Mouse (Mus musculus) splenic B cell, adult 2 months (primary cell): Measurements from ENCODE around the gene Ankrd37.

Experiments
- DNase-seq: peaks from one replicate; pipeline ENCODE4 v3.0.0-alpha.2; 2011; ENCODE audit warnings: low read depth, low spot score
- H3K27me3 ChIP-seq: 2 replicates; pipeline ENCODE4 v1.6.1; 2012; ENCODE audit warnings: mild to moderate bottlenecking, low read length, moderate library complexity, mixed read lengths; ENCODE audit not compliant: control insufficient read depth, poor library complexity, insufficient read depth, severe bottlenecking
- H3K36me3 ChIP-seq: 2 replicates; pipeline ENCODE4 v1.6.1; 2012; ENCODE audit warnings: mild to moderate bottlenecking, low read length, moderate library complexity, mixed read lengths; ENCODE audit not compliant: control insufficient read depth, poor library complexity, insufficient read depth, severe bottlenecking

Gene Ankrd37

DNA sequence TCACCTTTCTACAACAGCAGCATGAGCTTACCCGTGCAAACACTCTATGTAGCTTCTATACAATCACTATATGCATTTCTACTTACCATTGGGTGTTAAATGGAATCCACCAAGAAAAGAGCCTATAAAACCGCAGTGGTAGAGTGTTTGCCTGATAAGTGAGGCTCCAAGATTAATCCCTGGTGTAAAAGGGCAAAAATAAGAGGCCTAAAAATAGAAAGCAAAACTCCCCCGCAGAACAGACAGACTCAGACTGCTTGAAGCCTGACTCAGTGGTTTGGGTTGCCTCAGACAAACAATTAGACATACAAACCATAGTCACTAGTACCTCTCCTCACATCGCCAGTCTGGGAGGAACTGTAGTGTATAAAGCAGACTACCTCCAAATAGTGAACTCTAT is at the start of gene Ankrd37:
Ankrd37 (minus strand) TSS at position 112 of the 400 bp plus-strand sequence.
- no peak for DNase-seq
- H3K36me3 ChIP-seq = no peaks in the 10 kb centered on the region

DNA sequence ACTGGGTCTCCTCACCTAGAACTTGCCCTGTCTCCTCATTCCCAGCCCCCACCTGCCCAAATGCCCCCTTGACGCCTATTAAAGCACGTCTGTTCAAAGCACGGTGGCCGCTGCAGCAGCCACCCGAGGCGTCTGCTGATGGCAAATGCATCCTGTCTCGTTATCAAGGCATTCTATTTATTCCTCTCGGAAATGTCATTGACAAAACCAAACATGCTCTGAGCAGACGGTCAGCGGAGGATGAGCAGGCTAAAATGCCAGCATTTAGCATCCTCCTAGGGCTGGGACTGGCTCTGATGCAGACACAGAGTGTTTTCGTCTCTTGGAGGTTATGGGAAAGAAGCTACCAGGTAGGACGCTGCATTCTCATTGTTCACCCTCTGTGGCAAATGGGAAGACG is 34.8 kb upstream of the Ankrd37 start:
- peaks cover 18% of the 10 kb centered on the region for H3K36me3 ChIP-seq
- no peaks in the 10 kb centered on the region for H3K27me3 ChIP-seq
- DNase-seq = no peak

More for the DNA sequence above, at the start of gene Ankrd37:
- H3K27me3 ChIP-seq = no peaks in the 10 kb centered on the region

DNA sequence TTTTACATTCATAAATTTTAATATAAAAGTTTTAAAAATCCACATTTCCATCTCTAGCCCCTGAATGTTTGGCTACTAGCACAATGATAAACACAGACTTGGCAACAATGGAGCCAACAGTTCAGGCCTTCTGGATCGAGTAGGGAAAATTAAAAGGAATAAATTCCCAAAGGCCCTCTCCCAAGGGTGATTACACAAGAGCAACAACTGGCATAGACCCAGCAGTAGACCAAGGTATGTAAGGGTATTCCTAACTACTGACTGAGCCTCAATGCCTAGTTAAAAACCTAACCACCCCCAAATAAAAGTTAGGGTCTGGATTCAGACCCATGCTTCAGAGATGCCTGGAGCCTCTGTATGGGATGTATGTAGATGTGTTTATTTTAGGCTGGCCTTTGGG is 34.2 kb upstream of the Ankrd37 start:
- Histone ChIP-seq H3K36me3 (peaks cover 21% of the 10 kb centered on the region), H3K27me3 (no peaks in the 10 kb centered on the region)
- DNase-seq = no peak

DNA sequence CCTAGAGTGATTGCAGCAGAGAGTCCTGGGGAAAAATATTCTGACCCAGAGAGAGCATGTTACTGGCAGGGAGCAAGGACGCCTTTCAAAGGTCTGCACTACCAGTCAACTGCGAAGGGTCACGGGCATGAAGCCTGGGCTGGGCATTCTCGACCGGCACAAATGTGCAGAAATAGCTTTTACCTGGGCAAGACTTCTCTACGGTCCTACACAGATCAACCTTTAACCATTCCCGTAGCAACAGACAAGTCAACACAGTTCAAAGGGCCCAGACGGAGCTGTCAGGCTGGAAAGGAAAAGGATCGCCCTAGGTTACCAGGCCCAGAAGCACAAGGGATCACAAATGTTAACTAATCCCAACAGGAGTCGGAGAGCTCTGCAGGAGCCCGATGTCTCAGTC is 30.7 kb upstream of the Ankrd37 start:
- Histone ChIP-seq H3K36me3 (peaks cover 20% of the 10 kb centered on the region), H3K27me3 (no peaks in the 10 kb centered on the region)
- no peak for DNase-seq

DNA sequence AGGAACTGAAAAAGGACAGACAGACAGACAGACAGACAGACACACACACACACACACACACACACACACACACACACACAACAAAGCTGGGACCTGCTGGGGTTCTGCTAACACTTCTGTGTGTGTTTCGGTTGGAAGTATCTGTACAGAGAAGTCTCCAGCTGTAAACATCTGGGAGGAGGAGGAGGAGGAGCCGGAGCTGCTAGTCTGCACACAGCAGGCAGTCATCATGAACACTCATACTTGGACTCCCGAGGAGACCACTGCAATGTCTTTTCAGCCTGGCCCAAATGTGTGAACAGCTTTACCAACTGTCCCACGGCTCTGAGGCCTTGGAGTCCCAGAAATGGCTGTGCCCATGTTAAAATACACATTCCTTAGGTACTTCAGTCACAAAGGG is 18.9 kb upstream of the Ankrd37 start:
- Histone ChIP-seq H3K27me3 (no peaks in the 10 kb centered on the region), H3K36me3 (peaks cover 2% of the 10 kb centered on the region; the same call in 1 of the 2 replicates)
- DNase-seq = no peak

DNA sequence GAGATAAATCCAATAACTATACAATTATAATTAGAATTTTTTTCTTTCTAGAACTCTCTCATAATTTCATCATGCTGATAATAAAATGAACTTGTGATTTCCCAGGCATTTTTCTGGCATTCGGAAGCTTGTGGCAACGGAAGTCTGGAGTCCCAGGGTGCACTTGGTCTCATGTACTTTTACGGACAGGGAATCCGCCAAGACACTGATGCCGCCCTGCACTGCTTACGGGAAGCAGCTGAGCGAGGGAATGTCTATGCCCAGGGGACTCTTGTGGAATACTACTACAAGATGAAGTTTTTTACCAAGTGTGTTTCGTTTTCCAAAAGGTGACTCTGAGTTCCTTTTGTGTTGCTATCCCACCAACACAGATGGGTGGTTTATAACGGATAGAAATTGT is 17.3 kb upstream of the Ankrd37 start:
- H3K36me3 ChIP-seq = no peaks in the 10 kb centered on the region
- DNase-seq = no peak

DNA sequence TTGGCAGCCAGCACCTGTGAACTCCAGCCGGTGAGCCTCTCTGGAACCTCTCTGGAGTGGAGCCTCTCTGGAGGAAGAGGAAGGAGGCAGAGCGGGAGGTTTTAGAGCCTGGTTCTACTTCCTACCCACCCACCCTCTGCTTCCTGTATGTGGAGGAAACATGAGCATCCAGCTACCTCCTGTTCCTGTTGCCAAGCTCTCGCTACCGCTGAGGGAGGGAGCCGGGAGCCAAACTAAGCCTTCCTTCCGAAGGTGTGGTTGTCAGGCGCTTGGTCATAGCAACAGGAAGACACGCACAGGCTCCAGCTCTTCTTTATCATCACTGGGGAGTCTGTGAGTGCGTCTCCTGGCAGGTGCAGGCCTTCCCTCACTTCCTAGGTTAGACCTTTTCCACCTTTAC is 16.7 kb upstream of the Ankrd37 start:
- no peaks in the 10 kb centered on the region for H3K27me3 ChIP-seq
- H3K36me3 ChIP-seq = no peaks in the 10 kb centered on the region
- no peak for DNase-seq

More for the DNA sequence above, 17.3 kb upstream of the Ankrd37 start:
- H3K27me3 ChIP-seq = no peaks in the 10 kb centered on the region

DNA sequence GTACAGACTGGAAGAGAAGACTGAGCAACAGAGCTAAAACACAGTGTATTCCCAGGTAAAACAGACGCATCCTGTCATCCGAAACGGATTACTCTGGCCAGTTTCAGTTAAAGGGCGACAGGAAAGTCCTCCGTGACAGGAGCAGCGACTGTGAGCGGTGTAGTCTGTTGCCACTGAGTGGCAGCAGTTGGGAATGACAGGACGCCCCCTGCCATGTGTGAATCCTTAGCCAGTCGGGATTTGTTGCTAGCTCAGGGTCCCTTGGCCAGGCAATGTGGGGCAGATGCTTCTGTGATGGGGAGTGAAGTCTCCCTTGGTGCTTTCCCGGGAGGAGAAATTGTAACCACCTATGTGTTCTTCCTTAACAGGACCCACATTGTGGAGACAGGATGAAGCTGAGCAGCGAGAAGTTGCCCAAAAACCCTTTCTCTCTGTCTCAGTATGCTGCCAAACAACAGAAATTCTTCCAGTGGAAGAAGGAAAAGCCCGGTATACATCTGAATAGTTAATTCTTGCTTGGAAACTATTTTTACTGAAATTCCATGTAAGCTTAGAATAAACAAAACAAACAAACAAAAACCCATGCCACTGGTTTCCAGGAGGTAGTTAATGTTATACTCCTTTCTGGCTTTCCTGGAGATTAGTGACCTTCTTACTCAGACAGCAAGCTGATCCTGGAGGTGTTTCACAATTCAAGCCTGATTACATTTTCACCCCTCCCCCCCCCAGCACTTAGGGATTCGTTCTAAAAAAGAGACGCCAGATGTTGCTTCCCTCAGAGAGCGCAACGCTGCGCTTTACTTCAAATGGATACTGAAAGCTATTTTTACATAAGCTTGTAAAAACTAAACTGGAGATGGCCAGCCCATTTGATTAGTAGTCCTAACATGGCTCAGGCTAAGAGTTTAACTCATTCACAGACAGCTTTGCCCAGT is 5.5 kb upstream of the Ankrd37 start:
- no peaks in the 10 kb centered on the region for H3K27me3 ChIP-seq
- H3K36me3 ChIP-seq = no peaks in the 10 kb centered on the region
- no peak for DNase-seq

DNA sequence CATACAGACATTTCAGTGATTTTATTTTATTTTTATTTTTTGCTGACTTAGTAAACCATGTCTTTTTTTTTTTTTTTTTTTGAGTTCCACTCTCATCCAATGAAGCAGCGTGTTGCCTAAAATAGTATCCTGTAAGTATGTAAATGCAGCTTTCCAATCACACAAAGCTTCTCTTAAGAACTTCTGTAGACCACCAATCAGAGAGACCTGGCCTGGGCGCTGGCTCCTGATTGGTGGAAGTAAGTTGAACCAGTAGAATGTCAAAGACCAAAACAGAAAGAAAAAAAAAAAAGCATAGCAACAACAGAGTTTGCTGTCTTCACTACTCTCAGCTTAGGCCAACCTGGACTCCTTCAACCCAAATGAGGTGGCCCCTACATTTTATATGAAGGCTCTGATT is 4.8 kb upstream of the Ankrd37 start:
- no peaks in the 10 kb centered on the region for H3K27me3 ChIP-seq
- DNase-seq = no peak

DNA sequence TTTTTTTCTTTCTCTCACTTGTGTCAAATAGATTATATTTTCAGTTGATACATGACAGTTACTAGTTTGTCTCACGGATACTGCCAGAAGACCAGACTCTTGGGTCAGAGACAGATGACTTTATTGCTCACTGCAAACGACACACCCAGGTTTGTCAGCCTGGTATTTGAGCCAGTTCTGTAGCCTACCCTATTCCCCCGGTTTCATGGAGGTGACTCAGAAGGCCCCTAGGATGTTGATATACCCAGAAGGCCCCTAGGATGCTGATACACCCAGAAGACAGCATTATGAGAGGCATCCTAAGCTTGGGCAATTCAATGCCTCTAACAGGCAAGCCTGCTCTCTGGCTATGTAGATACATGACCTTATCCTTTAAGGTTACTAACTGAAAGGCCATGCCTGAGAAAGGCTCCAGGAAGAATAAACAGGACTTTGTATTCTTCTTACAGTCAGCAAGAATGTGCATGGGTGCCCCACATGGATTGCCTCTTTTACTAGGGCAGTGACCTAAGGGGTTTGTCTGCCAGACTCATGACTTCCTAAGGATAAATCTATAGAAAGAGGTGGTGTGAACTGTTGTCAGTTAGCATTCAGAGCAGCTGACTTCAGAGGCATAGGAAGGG is 1.7 kb upstream of the Ankrd37 start:
- Histone ChIP-seq H3K36me3 (no peaks in the 10 kb centered on the region), H3K27me3 (no peaks in the 10 kb centered on the region)
- no peak for DNase-seq

More for the DNA sequence above, 4.8 kb upstream of the Ankrd37 start:
- H3K36me3 ChIP-seq = no peaks in the 10 kb centered on the region

DNA sequence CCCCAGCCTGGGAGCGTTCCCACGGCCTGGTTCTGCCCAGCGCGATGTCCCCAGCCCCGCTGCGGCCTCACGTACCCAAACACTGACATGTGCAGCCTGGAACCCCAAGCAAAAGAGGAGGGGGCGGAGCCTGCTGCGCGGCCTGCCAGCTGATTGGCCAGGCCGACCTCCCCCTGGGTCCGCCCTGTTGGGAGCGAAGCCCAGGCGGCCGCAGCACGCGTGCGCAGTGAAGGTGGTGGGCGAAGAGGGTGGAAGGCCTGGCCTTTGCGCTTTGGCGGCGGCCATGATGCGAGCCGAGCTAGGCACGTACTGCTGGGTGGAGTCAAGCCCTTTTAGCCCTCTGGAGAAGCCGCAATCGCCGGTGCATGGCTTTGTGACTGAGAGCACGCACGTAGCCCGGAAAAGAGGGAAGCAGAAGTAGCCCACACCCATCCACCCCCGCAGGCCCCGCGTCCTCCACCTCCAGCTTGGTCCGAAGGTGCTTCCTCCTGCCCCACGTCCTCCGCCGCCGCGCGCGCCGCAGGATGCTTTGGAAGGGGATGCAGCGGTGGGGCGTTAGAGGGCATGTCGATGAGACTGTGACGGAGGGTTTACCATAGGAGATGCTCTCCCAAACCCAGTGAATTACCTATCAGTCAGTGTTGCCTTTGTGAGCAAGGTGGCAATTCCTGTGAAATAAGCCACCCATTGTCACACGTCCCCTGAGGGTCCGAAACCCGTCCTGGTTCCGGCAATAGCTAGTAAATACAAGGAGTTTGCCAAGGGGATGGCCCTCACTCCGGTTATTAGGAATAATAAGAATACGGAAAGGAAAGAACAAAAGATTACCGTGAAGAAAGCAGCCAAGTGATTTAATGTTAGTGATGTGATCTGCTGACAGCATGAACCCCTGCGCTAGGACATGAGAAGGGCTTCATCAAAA is 5.5 kb downstream of the Ankrd37 start:
- Histone ChIP-seq H3K36me3 (peaks cover 7% of the 10 kb centered on the region; the same call in 1 of the 2 replicates), H3K27me3 (no peaks in the 10 kb centered on the region)
- DNase-seq = peak; percentile 98

DNA sequence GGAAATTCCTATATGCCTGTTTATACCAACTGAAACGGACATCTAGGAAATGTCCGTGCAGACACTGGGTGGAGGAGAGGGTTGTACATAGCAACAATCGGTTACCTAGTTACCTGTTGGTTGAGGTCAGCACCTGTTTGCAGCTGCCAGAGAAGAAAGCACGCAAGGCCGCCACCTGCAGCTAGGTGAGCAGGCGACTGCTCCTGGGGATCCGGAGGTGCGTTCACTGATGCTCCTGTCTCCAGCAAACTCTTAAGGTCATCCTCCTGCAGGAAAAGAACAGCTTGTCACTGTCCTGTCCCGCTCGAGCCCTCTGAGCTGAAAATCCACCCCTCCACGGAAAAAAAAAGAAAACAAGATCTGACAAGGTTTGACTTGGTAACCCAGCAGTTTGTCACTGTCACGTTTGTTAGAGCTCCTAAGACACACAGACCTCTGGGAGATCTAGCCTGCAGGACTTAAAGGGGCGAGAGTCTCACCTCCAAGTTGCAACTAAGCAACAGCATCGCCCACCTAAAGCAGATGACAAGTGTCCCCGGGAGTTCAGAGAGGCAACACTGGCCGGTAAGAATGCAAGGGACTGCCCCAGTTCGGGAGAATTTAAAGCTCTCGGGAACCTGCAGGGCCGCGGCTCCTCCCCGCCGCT is 6.2 kb downstream of the Ankrd37 start, which contains the start of gene Lrp2bp:
Lrp2bp (plus strand) TSS at position 166 of the 646 bp plus-strand sequence.
- peaks cover 7% of the 10 kb centered on the region; the same call in 1 of the 2 replicates for H3K36me3 ChIP-seq
- DNase-seq = peak; percentile 37
- H3K27me3 ChIP-seq = no peaks in the 10 kb centered on the region

DNA sequence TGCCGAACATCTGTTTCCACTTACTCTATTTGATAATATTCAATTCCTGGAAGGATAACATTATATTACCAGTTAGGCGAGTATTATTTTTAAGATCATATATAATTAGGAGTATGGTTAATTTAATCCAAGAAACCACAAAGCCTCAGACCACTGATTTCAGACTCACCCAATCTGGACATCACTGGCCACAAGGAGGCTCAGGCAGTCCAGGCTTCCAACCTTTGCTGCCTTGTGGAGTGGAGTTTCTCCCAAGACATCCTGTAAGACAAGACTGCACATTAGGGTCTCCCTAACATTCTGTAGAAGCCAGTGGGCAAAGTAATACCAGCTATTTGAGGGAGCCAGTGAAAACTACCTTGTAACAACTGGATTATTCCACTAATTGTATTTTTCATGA is 7.3 kb downstream of the Ankrd37 start:
- no peak for DNase-seq
- peaks cover 7% of the 10 kb centered on the region; the same call in 1 of the 2 replicates for H3K36me3 ChIP-seq
- H3K27me3 ChIP-seq = no peaks in the 10 kb centered on the region

DNA sequence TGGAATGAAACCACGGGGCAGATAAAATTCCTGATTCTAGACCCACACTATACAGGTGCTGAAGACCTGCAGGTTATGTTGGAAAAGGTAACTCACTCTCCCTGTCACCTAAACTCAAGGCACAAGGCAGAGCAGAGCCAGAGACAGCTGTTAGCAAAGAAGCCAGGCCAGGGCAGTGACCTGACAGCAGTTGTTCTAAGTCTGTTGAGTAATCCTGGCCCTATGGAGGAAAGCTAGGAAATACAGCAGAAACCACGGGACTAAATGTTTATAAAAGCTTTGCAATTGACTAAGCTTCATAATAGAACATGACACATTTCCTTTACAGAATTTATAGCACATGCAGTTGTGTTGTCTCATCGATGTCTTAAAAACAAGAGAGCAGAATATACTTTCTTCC is 9.9 kb downstream of the Ankrd37 start:
- Histone ChIP-seq H3K27me3 (no peaks in the 10 kb centered on the region), H3K36me3 (peaks cover 7% of the 10 kb centered on the region; the same call in 1 of the 2 replicates)
- DNase-seq = no peak
